Mouse (Mus musculus) testis, adult 2 months (tissue): ENCODE measurements around the gene Copg2.

Experiments used
- CTCF ChIP-seq: fragments of 200-500 bp; IDR thresholded peaks from 2 replicates; pipeline ENCODE4 v1.5.1; 2012; ENCODE audit warnings: low read depth, mild to moderate bottlenecking, inconsistent platforms, low read length, moderate library complexity; ENCODE audit not compliant: control insufficient read depth, insufficient read depth, insufficient replicate concordance
- POLR2A ChIP-seq: fragments of 200-500 bp; IDR thresholded peaks from 2 replicates; pipeline ENCODE4 v1.6.1; 2012; ENCODE audit warnings: low read depth, mild to moderate bottlenecking, inconsistent platforms, low read length, moderate library complexity; ENCODE audit not compliant: control insufficient read depth

DNA sequence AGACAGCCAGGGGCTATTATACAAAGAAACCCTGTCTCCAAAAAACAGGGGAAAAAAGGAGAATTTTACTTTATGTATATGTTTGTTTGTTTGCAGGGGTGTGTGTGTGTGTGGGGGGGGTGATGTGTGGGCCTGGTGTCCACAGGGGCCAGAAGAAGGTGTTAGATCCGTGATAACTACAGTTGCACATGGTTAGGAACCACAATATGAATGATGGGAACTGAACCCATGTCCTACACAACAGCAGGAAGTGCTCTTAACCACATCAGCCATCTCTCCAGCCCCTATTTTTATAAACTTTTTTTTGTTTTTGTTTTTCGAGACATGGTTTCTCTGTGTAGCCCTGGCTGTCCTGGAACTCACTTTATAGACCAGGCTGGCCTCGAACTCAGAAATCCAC is 11.7 kb downstream of the Copg2 start:
- no peak for TF ChIP-seq CTCF
- TF ChIP-seq POLR2A, result no peak
